Mouse (Mus musculus): ENCODE measurements around the gene Zbed4.
"Not testable (repeated sequence)": the region's sequence is repeated elsewhere in the genome, so short reads cannot be mapped to it uniquely, and the experiment has no call there.

DNA sequence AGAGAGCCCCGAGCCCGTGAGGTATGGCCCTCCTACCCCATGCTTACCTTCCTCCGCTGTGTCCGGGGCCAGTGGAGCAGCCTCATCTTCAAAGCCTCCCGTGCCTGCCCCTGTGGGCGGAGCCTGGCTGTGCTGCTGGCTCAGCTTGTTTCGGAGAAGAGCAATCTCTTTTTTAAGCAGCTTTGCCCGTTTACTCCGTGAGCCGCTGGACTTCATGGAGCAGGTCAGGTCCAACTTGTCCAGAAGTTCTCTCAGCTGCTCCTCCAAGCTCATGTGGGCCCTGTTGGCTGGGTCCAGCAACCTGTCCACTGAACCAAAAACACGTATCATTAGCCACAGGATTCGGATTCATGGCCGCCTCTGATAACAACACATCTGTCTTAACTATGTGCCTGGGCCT is 44.5 kb upstream of the Zbed4 start:
- TF ChIP-seq CTCF (IDR thresholded peaks at IDR 0.05; ENCODE audit: low read depth, low read length); POLR2A (IDR thresholded peaks at IDR 0.05; ENCODE audit: extremely low read depth, insufficient read depth, low read length): not testable (repeated sequence)
